Mouse (Mus musculus) testis, adult 2 months (tissue): ENCODE results near the gene 6820408C15Rik.

ENCODE experiments used
- CTCF ChIP-seq: fragments of 200-500 bp; IDR thresholded peaks from 2 replicates; pipeline ENCODE4 v1.5.1; 2012; ENCODE audit warnings: low read depth, mild to moderate bottlenecking, inconsistent platforms, low read length, moderate library complexity; ENCODE audit not compliant: control insufficient read depth, insufficient read depth, insufficient replicate concordance
- POLR2A ChIP-seq: fragments of 200-500 bp; IDR thresholded peaks from 2 replicates; pipeline ENCODE4 v1.6.1; 2012; ENCODE audit warnings: low read depth, mild to moderate bottlenecking, inconsistent platforms, low read length, moderate library complexity; ENCODE audit not compliant: control insufficient read depth

- no peak for TF ChIP-seq CTCF
- peak; percentile 65 for TF ChIP-seq POLR2A
Measured at GRCm38 (mm10) chr2:152414591-152415165, 709 bp upstream of the 6820408C15Rik start, which contains the start of gene Zcchc3.
